Mouse (Mus musculus) right cerebral cortex, postnatal 14 days (tissue): ENCODE measurements at regions not wholly inside any gene's neighbourhood (a gene's known extent, or its start where the extent isn't known, plus 50 kb on each side); places are given as distances from the start of the nearest gene placed in this dataset.

Experiments used
- DNase-seq: peaks from one replicate; pipeline ENCODE4 v3.0.0; 2022

GRCm38 (mm10) chr7:70548936-70549450 is 182.5 kb upstream of the Nr2f2 start:
- no peak for DNase-seq

- DNase-seq: no peak
Measured at GRCm38 (mm10) chr7:70541881-70542665, 175.5 kb upstream of the Nr2f2 start.

GRCm38 (mm10) chr7:70539121-70539642 is 172.6 kb upstream of the Nr2f2 start:
- no peak for DNase-seq

GRCm38 (mm10) chr7:70536046-70536445 is 169.5 kb upstream of the Nr2f2 start:
- DNase-seq: no peak

GRCm38 (mm10) chr7:70533552-70533951 is 167.0 kb upstream of the Nr2f2 start:
- DNase-seq: no peak

GRCm38 (mm10) chr7:70527921-70528320 is 161.4 kb upstream of the Nr2f2 start:
- no peak for DNase-seq

GRCm38 (mm10) chr7:70525372-70525771 is 158.8 kb upstream of the Nr2f2 start:
- DNase-seq: no peak

GRCm38 (mm10) chr7:70524744-70525143 is 158.2 kb upstream of the Nr2f2 start:
- DNase-seq: no peak

- DNase-seq: no peak
Measured at GRCm38 (mm10) chr7:70524251-70524650, 157.7 kb upstream of the Nr2f2 start.

- DNase-seq: no peak
Measured at GRCm38 (mm10) chr7:70516741-70517140, 150.2 kb upstream of the Nr2f2 start.

- no peak for DNase-seq
Measured at GRCm38 (mm10) chr7:70515341-70515851, 148.9 kb upstream of the Nr2f2 start.

- DNase-seq: no peak
Measured at GRCm38 (mm10) chr7:70514666-70515065, 148.1 kb upstream of the Nr2f2 start.

GRCm38 (mm10) chr7:70512354-70512753 is 145.8 kb upstream of the Nr2f2 start:
- DNase-seq: no peak

GRCm38 (mm10) chr7:70505671-70506181 is 139.2 kb upstream of the Nr2f2 start:
- no peak for DNase-seq

GRCm38 (mm10) chr7:70501821-70502220 is 135.3 kb upstream of the Nr2f2 start:
- no peak for DNase-seq

GRCm38 (mm10) chr7:70496541-70497154 is 130.1 kb upstream of the Nr2f2 start:
- DNase-seq: no peak

- DNase-seq: no peak
Measured at GRCm38 (mm10) chr7:70484201-70484600, 117.7 kb upstream of the Nr2f2 start.

- DNase-seq: no peak
Measured at GRCm38 (mm10) chr7:70483536-70483935, 117.0 kb upstream of the Nr2f2 start.

- DNase-seq: no peak
Measured at GRCm38 (mm10) chr7:70481880-70482279, 115.3 kb upstream of the Nr2f2 start.

GRCm38 (mm10) chr7:70472786-70473185 is 106.3 kb upstream of the Nr2f2 start:
- DNase-seq: no peak

- DNase-seq: no peak
Measured at GRCm38 (mm10) chr7:70470557-70470956, 104.0 kb upstream of the Nr2f2 start.

- no peak for DNase-seq
Measured at GRCm38 (mm10) chr7:70462131-70462530, 95.6 kb upstream of the Nr2f2 start.

- no peak for DNase-seq
Measured at GRCm38 (mm10) chr7:70454525-70454924, 88.0 kb upstream of the Nr2f2 start.

GRCm38 (mm10) chr7:70452816-70453215 is 86.3 kb upstream of the Nr2f2 start:
- no peak for DNase-seq
